Mouse (Mus musculus) thymus, adult 2 months (tissue): Measurements from ENCODE around the gene Cdc42ep4.

Experiments
- CTCF ChIP-seq: fragments of 200-500 bp; IDR thresholded peaks from 2 replicates; pipeline ENCODE4 v1.5.1; 2012; ENCODE audit warnings: mild to moderate bottlenecking, control low read depth, low read length, moderate library complexity, borderline replicate concordance; ENCODE audit not compliant: control insufficient read depth, poor library complexity, insufficient read depth; ENCODE audit errors: extremely low read depth
- POLR2A ChIP-seq: fragments of 200-500 bp; IDR thresholded peaks from 2 replicates; pipeline ENCODE4 v1.6.1; 2012; ENCODE audit warnings: mild to moderate bottlenecking, low read length, control low read depth, moderate library complexity; ENCODE audit not compliant: control insufficient read depth, poor library complexity, insufficient read depth; ENCODE audit errors: extremely low read depth

DNA sequence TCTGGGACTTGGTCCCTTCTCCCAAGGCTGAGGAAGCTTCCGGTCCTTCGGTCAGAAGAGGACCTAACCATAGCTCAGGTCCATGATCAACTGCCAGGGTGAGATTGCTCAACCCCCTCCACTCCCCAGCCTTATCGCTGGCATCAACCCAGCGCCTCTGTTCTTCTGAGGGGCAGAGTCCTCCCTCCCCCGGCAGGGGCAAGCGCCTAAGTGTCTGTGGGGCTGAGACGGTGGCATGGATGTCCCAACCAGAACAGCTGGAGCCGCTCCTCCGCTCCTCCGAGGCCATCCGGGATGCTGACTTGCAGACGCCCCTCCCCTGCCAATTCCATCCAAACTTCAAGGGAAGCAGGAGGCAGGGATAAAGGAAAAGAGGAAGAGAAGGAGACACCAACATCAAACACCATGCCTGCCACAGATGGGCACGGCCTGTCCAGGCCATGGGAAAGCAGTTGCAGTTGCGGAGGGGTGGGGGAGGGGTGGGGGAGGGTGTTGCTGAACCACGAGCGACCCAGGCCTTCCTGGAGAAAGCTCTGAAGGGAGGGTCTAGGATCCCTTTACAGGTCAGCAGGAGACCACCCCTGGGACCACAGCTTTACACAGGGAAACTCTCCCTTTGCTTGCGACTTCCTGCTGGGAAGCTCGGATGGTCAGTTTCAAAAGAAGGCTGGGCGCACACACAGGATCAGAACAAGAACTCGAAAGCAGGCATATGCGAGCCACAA is 2.7 kb downstream of the Cdc42ep4 start:
- TF ChIP-seq CTCF (no peak), POLR2A (no peak)
